Mouse (Mus musculus): ENCODE measurements around the gene Fkbp14.

Gene Fkbp14

DNA sequence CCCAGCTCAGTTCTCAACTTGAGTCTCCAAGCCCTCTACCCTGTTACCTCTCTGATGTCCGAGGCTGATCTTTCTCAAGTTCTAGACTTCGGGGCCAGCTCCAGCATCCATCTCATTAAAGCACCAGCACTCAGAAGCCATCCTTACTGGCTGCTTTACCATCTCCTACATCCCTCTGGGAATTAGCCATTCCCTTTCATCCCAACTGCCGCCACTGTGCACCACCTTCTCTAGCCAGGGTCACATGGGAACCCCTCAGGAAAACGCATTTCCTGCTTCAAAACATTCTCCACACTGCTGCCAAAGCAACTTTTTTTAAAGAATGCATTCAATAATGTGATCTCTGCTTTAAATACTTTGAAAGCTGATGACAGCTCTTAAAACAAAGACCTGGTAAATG is 47.8 kb downstream of the Fkbp14 start:
- DNase-seq (ENCODE audit: extremely low read depth, low read depth, low spot score), result no peak

DNA sequence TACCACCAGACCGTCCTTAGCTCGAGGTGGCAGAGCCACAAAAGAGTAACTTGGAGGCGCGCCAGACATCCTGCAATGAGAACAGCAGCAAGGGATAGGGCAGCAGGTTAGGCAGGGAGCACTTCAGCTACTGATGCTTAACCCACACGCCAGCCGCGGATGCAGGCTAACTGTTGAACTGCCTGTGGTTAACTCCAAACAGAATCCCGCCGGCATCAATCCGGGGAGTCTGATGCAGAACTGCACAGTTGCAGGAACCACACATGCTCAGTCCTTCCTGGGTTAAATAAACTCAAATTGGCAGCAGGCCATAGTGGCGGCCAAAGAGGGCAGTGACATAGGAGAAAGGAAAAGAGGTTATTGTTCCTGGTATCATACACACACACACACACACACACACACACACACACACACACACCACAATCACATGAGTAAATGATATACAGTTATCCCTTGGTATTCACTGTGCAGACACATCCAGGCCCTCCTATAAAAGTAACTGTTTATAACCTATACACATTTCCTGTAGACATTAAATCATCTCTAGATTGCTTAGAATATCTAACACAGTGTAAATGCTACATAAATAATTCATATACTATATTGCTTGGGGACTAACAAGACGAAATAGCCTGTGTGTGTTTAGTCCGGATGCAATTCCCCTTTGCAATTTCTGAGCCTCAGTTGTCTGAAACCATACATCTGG is 48.6 kb downstream of the Fkbp14 start:
- DNase-seq (ENCODE audit: extremely low read depth, low read depth, low spot score), result no peak

DNA sequence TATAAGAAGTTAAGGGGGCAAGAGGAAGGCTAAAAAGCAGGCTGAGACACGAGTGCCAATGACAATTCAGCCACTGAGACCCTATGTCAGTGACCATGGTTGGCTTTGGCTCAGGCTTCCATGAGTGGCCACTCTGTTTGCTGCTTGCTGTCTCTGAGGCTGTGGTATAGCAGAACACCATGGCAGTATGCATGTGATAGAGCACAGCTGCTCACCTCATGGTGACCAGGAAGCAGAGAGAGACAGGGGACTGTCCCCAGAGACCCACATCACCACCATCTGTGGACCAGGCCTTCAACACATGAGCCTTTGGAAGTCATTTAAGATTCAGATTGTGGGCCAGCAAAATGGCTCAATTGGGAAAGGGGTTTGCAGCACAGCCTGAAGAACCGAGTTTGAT is 53.5 kb downstream of the Fkbp14 start:
- no peak for DNase-seq (ENCODE audit: extremely low read depth, low read depth, low spot score)

DNA sequence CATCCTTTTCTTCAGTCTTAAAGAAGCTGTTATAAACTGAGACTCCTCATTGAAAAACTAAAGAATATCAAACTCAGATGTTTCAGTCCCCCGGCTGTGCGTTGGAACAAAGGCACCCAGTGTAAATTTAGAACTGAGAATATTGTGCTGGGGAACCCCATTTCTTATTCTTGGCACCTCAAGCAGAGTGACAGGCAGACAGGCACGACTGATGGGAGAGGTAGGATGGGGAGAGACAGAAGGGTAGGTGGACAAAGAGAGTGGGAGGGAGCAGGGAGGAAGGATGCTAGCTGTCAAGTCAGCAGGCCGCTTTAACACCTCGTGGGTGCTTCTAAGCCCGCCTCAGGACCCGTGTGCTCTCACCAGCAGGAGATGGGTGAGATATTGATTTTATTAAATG is 54.3 kb downstream of the Fkbp14 start:
- DNase-seq (ENCODE audit: extremely low read depth, low read depth, low spot score), result no peak

DNA sequence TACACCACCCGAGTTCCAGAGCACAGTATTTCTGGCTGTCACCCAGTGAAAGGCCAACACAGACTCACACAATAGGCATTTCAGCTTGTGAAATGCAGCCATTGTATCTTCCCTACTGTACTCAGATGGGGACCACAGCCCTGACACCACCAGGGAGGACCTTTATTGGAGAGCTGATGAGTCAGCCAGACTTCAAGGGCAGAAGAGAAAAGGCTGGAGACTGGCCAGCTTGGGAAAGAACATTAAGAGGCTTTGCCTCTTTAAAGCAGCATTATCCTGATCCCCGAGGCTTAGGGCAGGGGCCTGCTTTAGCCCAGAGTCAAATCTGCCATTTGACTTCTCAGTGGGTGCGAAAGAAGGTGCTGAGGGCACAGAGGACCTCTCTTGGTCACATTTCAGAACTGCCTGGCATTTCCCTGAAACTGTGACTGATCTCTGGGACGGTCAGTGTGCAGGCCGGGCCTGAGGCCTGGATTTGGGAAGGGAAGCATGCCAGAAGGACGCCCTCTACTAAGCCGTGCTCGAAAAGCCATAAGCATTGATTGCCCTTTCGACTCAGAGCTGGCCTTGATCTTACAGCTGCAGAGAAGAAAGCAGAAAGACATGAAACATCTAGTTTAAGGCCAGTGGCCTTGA is 56.7 kb downstream of the Fkbp14 start:
- no peak for DNase-seq (ENCODE audit: extremely low read depth, low read depth, low spot score)

DNA sequence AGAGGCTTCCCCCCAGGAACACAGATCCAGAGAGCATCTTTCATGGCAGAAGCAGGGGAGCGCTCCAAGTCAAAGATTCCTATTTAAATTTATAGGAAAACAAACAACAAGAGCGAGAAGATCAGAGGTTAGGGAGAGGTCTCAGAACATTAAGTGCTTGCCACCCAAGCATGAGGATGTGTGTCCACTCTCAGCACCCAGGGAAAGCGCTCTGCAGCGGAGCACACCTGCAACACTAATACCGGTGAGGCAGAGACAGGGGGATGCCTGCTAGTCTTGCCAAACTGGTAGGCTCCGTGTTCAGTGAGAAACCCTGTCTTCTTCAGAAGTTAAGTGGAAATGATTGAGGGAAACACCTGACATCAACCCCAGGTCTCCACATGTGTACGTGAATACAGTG is 57.7 kb downstream of the Fkbp14 start:
- no peak for DNase-seq (ENCODE audit: extremely low read depth, low read depth, low spot score)

DNA sequence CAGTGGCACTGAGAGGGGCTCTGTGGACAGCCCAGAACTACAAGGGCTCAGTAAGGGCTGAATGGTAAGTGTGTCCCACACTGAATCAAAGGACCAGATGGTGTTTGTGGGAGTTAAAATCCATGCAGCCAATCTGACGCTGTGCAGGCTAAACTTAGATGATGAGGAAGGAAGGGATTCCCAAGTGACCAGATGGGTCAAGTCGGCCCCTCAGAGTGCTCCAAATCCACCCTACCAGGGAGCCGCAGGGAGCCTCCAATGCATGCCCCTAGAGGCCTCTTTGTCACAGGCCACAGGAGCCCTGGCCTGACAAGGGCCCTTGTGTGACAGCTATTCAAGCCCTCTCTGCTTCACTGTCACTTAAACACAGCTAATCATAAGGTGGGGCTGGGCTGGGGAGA is 58.3 kb downstream of the Fkbp14 start:
- DNase-seq (ENCODE audit: extremely low read depth, low read depth, low spot score), result no peak

DNA sequence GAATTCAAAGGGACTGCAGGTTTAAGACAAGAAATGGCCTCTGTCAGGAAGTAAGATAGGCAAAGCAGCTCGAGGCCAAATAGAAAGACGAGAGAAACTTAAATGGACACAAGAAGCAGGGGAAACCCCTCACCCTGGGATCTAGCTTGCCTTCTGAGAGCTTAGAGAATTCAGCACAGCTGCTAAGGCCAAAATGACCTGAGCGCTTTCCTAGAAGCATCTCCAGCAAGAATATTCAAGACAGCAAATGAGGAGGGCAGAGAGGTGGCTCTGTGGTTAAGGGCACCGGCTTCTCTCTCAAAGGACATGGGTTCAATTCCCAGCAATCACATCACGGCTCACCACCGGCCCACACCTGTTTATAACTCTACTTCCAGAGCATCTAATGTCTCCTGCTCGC is 60.1 kb downstream of the Fkbp14 start:
- DNase-seq (ENCODE audit: extremely low read depth, low read depth, low spot score), result no peak

DNA sequence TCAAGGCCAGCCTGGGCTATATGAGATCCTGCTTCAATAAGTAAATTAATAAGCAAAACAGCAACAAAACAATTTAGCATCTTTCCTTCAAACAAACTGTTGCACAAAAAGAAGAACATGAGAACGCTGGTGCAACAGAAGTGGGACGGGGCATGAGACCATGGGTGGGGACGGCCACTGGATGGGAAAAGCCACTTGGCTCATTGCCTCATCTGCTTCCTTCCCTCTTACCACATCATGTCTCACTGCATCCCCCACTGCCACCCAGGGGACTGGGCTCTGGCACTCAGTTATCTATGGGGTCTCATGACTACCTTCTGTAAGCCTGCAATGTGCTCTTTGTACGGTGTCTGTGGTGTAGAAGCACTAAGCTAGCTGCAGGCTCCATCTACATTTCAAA is 61.6 kb downstream of the Fkbp14 start:
- no peak for DNase-seq (ENCODE audit: extremely low read depth, low read depth, low spot score)

DNA sequence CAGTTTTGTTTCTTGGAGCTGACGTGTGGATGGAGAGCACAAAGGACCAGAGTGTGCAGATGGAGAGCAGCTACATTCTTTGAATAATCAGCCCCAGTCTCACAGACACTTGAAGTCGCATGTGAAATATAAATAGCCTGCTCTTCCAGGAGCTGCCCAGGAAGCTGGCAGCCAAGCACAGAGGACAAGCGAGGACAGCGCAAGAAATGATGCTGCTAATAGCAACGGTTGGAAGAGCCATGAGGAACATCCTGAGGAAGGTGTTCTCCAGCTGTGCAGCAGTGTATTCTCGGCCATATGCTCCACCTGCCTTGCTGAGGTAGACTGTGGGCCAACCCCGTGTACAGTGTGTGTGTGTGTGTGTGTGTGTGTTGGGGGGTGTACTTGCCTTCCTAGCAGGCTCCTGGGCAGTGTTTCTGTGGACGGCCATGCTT is 66.0 kb downstream of the Fkbp14 start:
- DNase-seq (ENCODE audit: extremely low read depth, low read depth, low spot score), result no peak

DNA sequence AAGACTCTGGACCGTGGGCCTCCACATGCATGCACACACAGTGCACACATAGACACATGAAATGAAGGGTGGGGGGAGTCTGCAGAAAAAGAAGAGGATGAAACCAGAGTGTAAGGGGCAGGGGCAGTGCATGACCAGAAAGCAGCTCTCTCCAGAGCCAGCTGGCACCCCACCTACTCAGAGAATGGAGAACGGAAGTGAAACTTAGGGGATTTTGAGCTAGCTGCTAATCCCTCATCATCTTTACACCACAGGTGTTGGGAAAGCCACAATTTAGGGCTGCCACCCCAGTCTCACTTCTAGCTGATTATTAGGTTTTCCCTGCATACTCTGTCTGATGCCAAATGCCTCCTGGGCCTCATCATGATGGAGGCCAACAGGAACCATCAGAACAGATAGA is 66.9 kb downstream of the Fkbp14 start:
- no peak for DNase-seq (ENCODE audit: extremely low read depth, low read depth, low spot score)

DNA sequence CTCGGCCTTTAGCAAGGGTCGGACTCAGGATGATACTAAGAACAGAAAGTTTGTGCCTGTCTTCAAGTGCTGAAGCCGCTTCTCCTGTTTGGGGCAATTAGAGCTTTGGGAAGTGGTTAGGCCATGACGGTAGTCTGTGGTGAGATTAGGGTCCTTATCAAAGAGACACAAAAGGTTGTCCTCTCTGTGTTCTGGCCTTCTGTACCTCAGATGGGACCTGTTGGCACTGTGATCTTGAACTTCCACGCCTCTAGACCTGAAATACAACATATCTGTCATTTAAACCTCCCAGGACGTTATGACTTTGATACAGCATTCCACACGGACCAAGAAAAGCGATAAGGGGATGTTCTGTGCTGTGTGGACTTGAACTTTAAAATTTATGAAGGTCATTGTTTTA is 68.4 kb downstream of the Fkbp14 start:
- no peak for DNase-seq (ENCODE audit: extremely low read depth, low read depth, low spot score)

All from fat pad, adult 2 months (tissue).